Mouse (Mus musculus) 416B (cell line): Measurements from ENCODE around the gene Mrtfa.
A peak's percentile ranks its signal among the peaks of the same experiment; 100 is the strongest.

ENCODE experiments used
- DNase-seq: peaks from one replicate; pipeline ENCODE4 v3.0.0; 2011; ENCODE audit warnings: low read depth

Mrtfa gene

DNA sequence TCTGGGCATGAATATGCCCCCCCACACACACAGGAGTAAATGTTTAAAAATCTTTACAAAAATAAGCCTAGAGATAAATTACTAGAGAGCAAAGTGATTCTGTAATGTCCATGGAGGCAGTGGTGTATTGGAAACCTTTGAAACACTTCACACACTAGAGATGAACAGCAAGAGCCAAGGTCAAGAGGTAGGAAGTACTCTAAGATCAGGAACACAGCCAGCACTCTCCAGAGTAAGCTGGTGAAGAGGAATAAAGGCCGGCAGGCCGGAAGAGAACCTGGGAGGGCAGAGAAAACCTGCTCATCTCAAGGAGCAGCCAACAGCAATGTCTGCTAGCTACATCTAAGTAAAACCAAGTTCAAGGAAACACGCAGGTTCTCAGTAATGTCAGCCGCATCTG lies 125.9 kb downstream of the Mrtfa start:
- no peak for DNase-seq

DNA sequence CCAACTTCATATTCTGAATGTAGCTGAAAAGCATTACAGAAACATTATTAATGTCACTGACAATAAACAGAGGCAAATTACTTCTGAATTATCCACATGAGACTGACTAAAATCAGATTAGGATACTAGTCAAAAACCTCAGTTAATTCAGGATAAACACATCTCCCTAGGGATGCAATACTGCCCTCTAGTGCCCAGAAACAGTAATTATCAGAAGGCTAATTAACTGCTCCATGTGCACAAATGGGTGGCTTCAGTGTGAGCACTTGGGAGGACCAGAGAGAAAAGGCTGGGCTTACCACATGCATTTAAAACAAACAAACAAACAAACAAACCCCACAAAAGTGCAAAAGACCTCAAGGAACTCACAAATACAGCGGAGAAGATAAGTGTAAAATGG lies 126.4 kb downstream of the Mrtfa start:
- peak; percentile 68 for DNase-seq

DNA sequence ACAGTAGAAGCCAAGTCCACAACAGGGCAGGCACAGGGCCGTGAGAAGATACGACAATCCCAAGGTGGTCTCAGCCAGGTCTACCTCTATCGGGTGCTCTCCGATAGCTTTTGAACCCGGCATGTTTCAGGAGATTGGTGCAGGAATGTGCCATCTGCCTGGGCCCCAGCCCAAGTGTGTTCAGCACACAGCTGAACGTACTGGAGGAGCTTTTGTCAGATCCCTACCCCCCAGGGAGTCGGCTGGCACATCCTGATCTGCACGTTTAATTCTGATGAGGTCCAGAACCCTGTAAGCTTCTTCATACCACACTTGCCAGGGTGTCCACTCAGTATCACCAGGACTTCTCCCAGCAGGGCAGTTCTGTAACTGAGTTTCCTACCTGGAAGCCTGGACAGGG lies 127.9 kb downstream of the Mrtfa start:
- no peak for DNase-seq

DNA sequence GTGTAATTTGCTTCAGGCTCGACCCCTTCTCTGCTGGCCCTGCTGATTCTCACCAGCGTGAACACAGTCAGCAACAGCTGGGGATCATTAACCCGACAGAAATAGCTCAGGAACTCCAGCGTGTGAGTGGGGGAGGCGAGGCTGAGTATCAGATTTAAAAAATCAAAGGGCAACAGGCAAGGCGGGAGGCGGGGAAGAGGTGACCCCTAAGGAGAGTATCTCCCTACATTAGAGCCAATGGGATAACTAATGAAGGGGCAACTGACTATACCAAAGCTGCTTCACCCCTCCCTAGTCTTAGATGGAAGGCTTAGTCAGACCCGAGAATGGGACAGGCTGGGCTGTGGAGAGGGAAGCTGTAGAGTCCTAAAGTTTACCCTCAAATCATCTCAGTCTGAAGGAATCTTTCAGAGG lies 128.4 kb downstream of the Mrtfa start:
- no peak for DNase-seq

DNA sequence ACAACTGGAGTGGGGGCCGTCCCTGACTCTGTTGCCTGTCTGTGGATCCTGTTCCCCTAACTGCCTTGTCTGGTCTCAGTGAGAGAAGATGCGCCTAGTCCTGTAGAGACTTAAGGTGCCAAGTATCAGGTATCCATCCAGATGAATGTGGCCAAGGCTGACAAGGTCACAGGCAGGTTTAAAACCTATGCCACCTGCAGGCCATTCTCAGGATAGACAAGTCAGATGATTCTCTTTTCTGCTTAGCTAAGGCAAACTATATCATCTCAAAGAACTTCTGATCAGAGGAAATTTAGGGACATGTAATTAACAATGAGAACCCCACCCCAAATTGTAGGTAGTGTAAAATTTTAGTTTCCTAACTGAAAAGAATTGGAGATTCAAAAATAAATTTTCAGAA lies 129.6 kb downstream of the Mrtfa start:
- DNase-seq = peak; percentile 41

DNA sequence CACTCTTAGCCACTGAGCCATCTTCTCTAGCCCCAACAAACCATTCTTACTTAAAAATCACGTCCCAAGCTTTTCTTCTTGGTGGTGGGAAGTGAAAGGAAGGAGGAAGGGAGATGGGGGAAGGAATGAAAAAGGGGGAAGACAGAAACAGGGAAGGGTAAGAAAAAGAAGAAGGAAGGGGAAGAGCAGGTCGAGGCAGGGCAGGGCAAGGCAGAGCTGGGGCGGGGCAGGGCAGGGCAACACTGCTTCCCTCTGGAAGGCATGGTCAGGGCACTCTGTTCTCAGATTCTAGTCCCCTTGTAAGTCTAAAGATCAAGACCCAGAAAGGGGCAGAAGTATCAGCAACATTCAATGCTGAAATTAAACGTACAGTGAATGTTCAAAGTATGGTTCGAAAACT lies 132.8 kb downstream of the Mrtfa start:
- DNase-seq = no peak

DNA sequence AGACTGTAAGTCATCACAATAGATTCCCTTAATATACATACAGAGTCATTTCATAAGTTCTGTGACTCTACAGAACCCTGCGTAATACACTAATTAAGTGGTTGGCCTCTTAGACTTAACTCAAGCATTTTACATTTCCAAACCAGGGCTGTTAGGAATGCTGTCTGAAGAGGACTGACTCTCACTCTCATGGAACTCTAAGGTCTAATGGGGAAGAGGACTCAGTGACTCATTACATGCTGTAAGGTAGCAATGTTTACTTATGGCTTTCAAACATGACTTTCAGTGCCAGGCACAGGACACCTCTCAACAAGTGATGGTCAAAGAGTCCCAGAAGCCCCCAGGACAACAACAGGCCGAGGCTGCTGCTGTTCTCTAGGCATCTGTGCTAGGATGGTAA lies 135.1 kb downstream of the Mrtfa start:
- DNase-seq = no peak

DNA sequence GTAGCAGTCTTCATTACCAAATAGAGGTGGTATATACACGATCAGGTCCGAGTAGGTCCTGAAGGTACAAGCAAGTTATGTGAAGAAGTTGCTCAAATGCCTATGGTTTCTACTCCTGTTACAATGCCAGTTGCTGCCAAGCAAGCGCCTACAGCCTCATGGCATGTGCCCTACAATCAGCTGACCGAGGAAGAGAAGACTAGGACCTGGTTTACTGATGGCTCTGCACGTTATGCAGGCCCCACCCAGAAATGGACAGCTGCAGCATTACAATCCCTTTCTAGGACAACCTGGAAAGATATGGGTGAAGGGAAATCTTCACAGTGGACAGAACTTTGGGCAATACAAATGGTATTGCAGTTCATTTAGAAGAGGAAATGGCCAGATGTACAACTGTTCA lies 138.1 kb downstream of the Mrtfa start:
- DNase-seq = no peak

DNA sequence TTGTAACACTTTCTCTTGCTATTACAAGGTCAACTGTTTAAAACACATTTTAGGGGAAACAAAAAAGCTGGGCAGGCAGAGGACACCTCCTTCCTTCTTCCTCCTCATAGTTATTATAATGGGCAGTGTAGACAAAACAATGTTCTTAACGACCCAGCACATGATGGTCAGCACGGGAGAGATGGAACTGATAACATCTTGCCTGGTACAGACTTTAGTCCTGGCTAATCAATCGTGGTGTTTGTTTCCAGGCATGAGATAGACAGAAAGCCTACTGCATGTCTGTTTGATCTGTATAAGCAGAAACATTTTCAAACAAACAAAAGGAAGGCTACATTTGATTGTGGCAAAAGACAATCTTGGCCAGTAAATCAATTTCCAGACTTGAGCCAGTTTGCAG lies 140.1 kb downstream of the Mrtfa start:
- no peak for DNase-seq

DNA sequence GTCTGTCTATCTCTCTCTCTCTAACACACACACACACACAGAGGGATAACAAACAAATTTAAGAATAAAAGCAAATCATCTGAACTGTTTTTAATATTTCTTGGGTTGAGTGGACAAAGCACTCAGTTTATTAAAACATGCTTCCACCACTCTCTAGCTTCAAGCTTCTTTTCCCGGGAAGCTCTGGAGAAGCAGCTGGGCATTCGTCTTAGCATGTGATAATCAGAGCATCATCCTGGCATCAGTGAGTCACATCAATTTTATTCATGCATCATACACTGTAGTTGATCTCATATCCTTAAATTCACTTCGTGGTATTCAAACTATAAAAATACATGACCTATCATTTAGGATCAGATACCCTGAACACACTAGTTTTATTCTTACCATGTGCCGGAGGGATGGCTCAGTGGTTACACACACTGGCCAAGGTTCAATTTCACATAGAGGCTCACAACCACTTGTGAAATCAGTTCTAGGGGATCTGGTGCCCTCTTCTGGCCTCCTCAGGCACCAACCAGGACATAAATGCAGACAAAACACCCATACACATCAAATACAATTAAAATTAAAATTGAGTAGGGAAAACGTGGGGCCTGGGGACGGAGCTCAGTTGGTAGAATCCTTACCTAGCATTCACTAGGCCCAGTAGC lies 141.0 kb downstream of the Mrtfa start:
- DNase-seq = peak; percentile 81

DNA sequence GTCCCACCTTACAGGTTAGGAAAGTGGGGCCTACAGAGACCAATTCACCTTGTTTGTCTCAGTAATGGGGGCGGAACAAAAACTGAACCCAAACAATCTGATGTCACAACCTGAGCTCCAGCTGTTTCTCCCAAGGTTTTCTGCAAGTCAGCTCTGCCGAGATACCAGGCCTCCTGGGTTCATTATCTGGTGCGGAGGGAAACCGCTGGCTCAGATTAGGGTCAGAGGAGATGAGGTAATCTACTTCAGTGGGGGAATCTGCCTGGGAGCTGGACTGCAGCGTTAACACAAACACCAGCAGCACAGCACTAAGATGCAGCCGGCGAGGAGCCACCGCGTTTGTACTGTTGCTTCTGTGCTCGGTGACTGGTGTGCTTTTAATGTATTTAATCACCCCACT lies 143.1 kb downstream of the Mrtfa start:
- peak; percentile 93 for DNase-seq

DNA sequence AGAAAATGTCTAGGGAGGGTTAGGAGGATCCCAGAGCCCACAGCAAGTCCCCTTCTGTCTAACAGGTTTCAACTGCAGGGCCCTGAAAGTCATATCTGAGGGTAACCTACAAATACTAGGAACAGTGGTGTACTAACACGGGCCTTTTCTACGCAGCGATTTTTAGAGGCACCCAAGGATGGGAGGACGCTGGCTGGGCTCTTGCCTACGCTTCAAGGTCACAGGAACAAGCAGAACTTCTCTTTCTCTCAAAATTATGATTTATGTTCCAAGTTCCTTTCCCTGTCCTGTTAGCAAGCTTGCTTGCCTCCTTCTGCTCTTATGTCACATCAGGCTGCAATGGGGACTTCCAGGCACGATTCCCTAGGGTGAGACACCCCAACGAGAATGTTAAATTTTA lies 144.5 kb downstream of the Mrtfa start:
- DNase-seq = no peak

DNA sequence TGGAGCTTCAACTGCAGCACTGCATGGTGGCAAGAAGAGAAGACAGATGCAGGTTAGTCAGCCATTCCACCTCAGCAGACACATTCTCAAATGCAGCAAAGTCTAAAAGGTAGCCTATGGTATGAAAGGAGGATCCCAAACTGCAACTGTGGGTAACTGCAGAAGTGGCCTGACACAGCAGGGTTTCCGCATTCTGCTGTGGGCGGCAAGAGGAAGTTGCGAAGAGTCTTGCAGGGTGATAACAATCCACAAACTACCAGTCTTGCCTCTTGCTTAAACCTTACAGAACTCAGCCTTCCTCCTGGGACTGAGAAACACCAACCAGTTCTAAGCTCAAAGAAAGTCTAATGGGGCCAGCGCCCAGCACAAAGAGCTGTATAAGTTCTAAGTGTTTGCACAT lies 145.2 kb downstream of the Mrtfa start:
- DNase-seq = peak; percentile 94

DNA sequence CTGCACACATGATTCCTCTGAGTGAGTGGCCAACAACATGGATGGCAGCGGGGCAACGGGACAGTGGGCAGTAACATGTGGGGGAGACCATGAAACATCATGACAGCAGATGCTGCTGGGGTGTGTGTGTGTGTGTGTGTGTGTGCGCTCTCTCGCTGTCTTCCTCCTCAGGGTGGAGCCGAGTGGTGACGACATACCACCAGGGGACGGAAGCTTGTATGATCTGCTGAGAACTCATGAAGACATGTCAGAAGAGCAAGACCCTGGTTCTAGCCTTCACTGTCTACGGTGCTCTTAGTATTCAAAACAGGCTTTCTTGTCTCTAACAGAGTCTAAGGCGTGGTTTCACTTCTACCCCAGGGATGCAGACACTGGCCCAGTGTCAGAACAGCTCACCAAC lies 146.1 kb downstream of the Mrtfa start:
- DNase-seq = peak; percentile 89

DNA sequence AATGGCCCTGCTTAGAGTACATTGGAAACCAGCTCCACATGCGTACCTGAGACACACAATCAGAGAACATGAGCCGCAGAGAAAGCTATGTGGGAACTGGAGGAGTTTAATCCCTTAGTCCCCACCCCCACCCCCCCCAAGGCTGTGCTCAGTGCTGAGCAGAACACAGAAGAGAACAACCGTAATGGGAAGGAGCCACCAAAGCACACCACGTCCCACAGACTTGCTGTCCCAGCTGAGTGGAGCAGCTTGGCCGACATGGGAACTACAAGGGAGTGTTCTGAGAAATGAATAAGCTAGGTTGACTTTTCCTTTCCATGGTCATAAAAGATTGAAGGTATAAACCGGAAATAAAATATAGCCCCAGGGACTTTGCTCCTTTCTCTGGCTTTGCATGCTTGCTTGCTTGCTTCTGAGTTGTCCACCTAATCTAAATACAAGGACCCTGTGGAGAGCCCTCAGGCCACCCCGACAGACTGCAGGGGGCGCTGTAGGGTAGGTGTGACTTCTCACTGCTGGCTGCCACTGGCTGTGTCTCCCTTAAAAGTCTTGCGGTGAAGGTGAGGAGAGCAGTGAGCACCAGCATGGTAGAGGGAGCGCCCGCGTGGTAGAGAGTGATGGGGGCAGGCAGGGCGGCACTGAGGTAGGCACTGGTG lies 148.2 kb downstream of the Mrtfa start:
- peak; percentile 56 for DNase-seq

DNA sequence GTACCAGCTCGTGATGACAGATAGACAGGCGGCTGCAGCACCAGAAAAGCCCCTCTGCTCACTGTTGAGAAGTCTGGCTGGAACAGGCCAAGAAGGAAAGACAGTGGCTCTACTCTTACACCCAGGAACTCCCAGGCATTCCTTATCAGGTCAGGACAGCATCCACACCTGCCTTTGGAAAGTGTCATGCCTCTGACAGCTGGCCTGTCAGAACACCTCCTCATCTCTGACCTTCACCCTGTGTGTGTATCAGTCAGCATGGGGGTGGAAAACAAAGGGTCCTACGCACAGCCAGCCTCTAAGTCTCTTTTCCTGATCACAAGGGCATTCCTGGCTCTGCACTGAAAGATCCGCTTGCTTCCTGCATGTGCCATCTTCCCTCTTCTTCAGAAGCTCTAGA lies 148.8 kb downstream of the Mrtfa start:
- no peak for DNase-seq

DNA sequence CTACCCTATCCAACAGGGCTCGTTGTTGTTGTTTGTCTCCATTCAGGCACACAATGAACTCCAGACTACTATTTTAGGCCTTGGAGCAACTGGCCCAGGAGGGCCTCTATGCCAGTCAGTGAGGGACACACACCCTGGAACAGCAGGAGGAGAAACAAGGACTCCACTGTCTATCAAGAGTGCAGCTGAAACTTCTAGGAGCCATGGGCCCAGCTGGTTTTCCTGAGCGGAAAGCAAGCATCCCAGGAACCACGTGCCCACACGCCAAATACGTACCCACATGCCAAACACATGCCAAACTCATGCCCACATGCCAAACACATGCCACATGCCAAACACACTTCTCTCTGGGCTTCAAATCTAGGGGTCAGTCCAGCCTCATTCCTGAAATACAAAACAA lies 152.1 kb downstream of the Mrtfa start:
- no peak for DNase-seq

DNA sequence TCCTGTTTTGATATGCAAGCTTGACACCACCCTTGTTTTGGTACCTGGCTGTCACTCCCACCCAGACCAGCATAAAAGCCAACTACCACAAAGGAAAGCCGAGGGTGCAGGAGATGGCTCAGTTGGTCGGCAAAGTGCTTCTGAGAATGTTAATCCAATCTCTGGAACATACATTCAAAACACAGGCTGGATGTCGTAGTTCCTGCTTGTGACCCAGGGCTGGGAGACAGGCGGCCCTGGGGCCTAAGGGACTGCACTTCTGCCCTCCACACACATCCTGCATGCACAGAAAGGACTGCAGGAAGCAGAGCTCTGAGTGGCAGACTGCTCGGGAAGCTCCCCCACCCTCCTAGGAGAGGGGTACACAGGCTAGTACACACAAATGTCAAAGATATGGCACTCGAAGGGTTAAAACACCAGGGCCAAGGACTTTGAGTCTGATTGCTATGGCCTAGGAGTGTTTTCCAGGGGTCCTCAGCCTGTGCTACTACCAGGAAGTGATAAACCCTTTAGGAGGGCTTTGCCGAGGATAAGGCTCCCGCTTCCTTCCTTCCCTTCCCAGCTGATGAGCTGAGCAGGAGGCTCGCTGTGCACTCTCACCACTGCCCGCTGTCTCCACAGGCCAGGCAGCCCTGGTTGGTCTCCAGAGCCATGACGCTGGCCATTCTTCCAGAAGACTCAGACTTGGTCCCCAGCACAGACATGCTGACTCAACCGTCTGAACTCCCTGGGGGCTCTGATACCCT lies 155.0 kb downstream of the Mrtfa start:
- DNase-seq = no peak

DNA sequence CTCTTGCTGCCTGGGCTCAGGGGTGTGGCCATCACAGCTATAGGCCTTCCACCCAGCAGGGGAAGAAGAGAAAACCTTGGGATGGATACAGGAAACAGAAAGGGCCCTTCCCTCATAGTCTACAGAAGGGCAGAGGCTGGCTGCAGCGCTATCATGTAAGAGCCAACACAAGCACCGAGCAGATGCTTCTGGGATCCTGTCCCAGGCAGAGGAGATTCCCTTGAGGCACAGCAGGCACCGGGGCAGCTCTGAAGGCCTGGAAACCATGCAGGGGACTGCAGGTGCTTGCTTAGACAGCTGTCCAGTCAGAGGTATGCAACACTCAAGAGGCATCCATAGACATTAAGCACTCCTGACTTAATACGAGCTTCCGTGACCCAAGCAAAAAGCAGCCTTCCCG lies 156.4 kb downstream of the Mrtfa start:
- DNase-seq = no peak

DNA sequence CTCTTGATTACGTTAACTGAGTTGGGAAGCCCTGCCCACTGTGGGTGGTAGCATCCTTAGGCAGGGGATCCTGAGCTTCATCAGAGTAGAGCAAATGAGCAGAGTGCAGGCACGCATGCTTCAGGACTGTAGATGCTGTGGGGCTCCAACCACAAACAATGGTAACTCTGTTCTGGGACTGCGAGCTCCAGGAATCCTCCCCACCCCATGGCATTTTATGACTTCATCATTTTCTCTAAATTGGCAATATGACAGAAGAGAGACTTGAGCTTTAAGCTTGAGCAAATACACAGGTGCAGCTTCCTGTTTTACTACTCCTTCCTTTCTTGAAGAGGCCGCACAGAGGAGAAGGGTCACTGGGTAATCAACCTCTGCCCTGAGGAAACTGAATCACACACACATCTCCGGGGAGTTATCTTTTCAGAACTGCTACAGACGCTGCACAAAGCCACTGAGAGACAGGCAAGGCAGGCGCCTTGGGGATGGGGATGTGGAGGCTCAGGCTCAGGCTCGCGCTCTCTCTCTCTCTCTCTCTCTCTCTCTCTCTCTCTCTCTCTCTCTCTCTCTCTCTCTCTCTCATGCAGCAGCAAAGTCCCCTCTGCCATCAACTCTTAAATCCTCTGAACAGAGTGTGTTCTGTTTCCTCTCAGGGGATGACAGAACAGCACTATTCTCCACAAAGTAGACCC lies 157.5 kb downstream of the Mrtfa start:
- DNase-seq = peak; percentile 83

DNA sequence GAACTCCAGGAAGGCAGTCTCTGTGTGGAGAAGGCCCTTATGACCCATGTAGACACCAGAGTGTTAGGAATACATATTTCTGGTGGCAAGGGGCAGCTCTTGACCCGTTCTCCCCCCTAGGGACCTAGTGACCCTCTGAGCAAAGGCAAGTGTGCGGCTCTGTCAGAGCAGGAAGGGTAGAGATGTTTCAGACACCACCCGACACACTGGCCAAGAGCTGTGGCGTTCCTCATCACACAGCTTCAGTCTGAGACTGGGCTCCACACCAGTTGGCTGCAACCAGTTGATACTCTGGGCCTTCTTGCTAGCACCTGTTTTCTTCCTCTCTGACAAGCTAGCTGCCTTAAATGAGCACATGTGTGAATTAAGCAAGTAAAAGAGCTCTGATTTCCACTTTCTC lies 158.9 kb downstream of the Mrtfa start:
- no peak for DNase-seq

DNA sequence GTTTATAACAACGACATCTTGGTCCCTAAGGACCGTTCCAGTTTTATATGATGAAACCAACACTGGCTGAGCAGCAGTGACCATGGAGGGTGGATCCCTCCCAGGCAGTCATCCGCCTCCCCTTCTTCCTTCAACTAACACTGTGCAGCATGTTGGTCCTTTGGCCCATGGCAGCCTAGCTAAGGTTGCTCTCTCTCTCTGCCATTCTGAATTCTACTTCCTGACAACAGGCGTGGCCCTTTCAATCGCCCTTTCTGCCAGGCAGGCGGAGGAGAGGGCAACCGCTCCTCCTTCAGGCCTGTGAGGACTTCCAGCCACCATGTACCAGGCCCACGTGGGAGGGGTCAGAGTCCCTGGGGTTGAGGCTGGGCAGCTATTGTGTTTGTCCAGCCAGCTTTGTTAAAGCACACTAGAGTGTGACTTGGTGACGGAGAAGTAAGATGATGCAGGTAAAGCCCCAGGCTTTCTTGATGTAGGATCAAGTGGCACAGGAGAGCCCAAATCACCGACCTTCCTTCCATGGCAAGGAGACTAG lies 159.6 kb downstream of the Mrtfa start:
- DNase-seq = no peak
